Mouse (Mus musculus): ENCODE measurements at regions not wholly inside any gene's neighbourhood (a gene's known extent, or its start where the extent isn't known, plus 50 kb on each side); places are given as distances from the start of the nearest gene placed in this dataset.

DNA sequence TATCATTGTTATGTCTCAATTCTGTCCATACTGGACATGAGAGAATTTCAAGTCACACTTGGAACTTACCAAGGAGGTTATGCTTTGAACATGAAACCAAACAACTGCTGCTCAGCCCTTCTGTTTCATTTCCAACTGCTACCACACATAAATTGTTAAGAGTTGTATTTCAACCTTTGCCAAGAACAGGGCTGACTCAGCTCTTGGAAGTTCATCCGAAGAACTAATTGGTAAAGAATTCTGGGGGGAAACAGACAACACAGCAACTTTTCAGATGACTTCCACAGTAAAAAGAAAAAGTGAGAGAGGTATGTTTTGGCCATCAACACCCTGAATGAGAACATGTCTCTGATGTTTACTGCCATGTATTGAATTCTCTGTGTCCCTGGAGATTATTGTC lies 234.1 kb upstream of the Slco3a1 start:
- TF ChIP-seq CTCF (conservative IDR thresholded peaks at IDR 0.05; ENCODE audit: low read length) = no peak
- no peak for TF ChIP-seq NANOG (IDR thresholded peaks at IDR 0.05; ENCODE audit: borderline replicate concordance, low read length)
